In genomic region chr16:37440628-37441164, GRCm38 (mm10) we compare ENCODE assay signal across 8 mouse cellular contexts. TPM values are rescaled to one million over a fixed set of nuclear protein-coding genes. Genes with fewer than 3 reads are reported as not detected.
DNase-seq lines count a peak whose midpoint lies in the region; TF ChIP-seq lines count a peak whose summit lies in the region.

No protein-coding gene starts in this region.

- DNase-seq in layer of hippocampus, adult 2 months (ENCODE audit: low spot score in 2 of 2), result peak; percentile 18 to 37
- DNase-seq in layer of hippocampus, adult 9-10 months (ENCODE audit: low spot score), result no peak
- DNase-seq in adrenal gland, postnatal 14 days, result peak; percentile 51
- peak; percentile 4 for DNase-seq in gastrocnemius, adult 8-10 months (ENCODE audit: low spot score in 2 of 2)
- peak; percentile 8 to 28 for DNase-seq in kidney, postnatal 36 days
- DNase-seq in telencephalon, adult 2 months (ENCODE audit: low read depth, low spot score), result peak; percentile 68
- DNase-seq in ovary, postnatal 14 days (ENCODE audit: low spot score), result no peak
- DNase-seq in retina, embryonic 14.5 days (ENCODE audit: low spot score), result no peak

- TF ChIP-seq CTCF in layer of hippocampus, adult 2 months (conservative IDR thresholded peaks at IDR 0.05), result no peak

- peak overlapping the region; percentile 71 for H3K27ac ChIP-seq in layer of hippocampus, adult 2 months

- H3K4me3 ChIP-seq in layer of hippocampus, adult 2 months, result no peak overlapping the region; the same call in 1 of the 2 replicates

RNA-seq across cellular contexts. Expression of gene Stxbp5l, which starts 55.9 kb away (rescaled TPM):
- 100 to 1,000 TPM; 145 to 151 TPM for total RNA-seq in layer of hippocampus, adult 2 months (2021)
- total RNA-seq in adrenal gland, postnatal 14 days (2021), result 1.8 and 2.9 TPM in 2 replicates
- under 1 TPM in 2 of 4 experiments, not detected in 2; 0.10 to 0.11 TPM for total RNA-seq in gastrocnemius, adult 8-10 months (2022)

Comparison
In these comparisons a context has a peak if more than half of its experiments do, and no peak if none do; other contexts are left out.
1. DNase-seq: peak in layer of hippocampus, adult 2 months (2 of 2), adrenal gland, postnatal 14 days (single experiment), gastrocnemius, adult 8-10 months (2 of 2), kidney, postnatal 36 days (2 of 2) and telencephalon, adult 2 months (single experiment); none in layer of hippocampus, adult 9-10 months (single experiment), ovary, postnatal 14 days (single experiment) and retina, embryonic 14.5 days (single experiment).
2. RNA of gene Stxbp5l, which starts 55.9 kb away (total RNA-seq): 145 to 151 TPM in layer of hippocampus, adult 2 months; 1.8 to 2.9 TPM in adrenal gland, postnatal 14 days and 0.10 to 0.11 TPM in gastrocnemius, adult 8-10 months; every median in the first group is over 10 times any median in the second.